Mouse (Mus musculus) lung, postnatal 0 days (tissue): ENCODE measurements at regions not wholly inside any gene's neighbourhood (a gene's known extent, or its start where the extent isn't known, plus 50 kb on each side); places are given as distances from the start of the nearest gene placed in this dataset.

Experiments used
- CTCF ChIP-seq: IDR thresholded peaks from 2 replicates; pipeline ENCODE4 v1.5.1; 2016; ENCODE audit warnings: antibody characterized with exemption, mild to moderate bottlenecking
- EP300 ChIP-seq: IDR thresholded peaks from 2 replicates; pipeline ENCODE4 v1.6.1; 2016; ENCODE audit warnings: antibody characterized with exemption, mild to moderate bottlenecking, control low read depth

GRCm38 (mm10) chr13:60457277-60457676 is 144.5 kb upstream of the Dapk1 start:
- TF ChIP-seq CTCF (0 out of 2 replicates have a peak, but pooled peaks have one; percentile 8), EP300 (no peak)
